Mouse (Mus musculus) limb, embryonic 14.5 days (tissue): ENCODE data around the gene Gsn. TPM values are rescaled to one million over a fixed set of nuclear protein-coding genes. Genes with fewer than 3 reads are reported as not detected.

Source experiments
- ATAC-seq: fragments of 200-750 bp; cut with Nextera tagmentation; 2 replicates; pipeline ENCODE4 v1.8.0; 2017; ENCODE audit warnings: low read depth, moderate number of reproducible peaks, moderate TSS enrichment; ENCODE audit not compliant: low FRiP score
- DNase-seq: peaks from one replicate; pipeline ENCODE4 v3.0.0-alpha.2; 2015; ENCODE audit warnings: low spot score
- H3K27ac ChIP-seq: fragments of 300-500 bp; sonication (generic); replicated peaks from 2 replicates; pipeline ENCODE4 v1.5.1; 2014; ENCODE audit warnings: low read depth, mild to moderate bottlenecking, low read length, moderate library complexity, mixed read lengths
- H3K27me3 ChIP-seq: fragments of 300-500 bp; sonication (generic); 2 replicates; pipeline ENCODE4 v1.6.1; 2014; ENCODE audit warnings: low read length, mixed read lengths; ENCODE audit not compliant: control insufficient read depth, insufficient read depth
- H3K36me3 ChIP-seq: fragments of 300-500 bp; sonication (generic); 2 replicates; pipeline ENCODE4 v1.6.1; 2014; ENCODE audit warnings: mild to moderate bottlenecking, low read length, moderate library complexity, mixed read lengths; ENCODE audit not compliant: control insufficient read depth, insufficient read depth
- H3K4me1 ChIP-seq: fragments of 300-500 bp; sonication (generic); 2 replicates; pipeline ENCODE4 v1.6.1; 2014; ENCODE audit warnings: antibody characterized with exemption, low read length, mixed read lengths; ENCODE audit not compliant: control insufficient read depth, insufficient read depth
- H3K4me2 ChIP-seq: fragments of 300-500 bp; sonication (generic); replicated peaks from 2 replicates; pipeline ENCODE4 v1.6.1; 2014; ENCODE audit warnings: low read depth, mild to moderate bottlenecking, low read length, moderate library complexity; ENCODE audit not compliant: severe bottlenecking
- H3K4me3 ChIP-seq: fragments of 300-500 bp; sonication (generic); replicated peaks from 2 replicates; pipeline ENCODE4 v1.5.1; 2014; ENCODE audit warnings: low read length
- H3K9ac ChIP-seq: fragments of 300-500 bp; sonication (generic); 2 replicates; pipeline ENCODE4 v1.6.1; 2014; ENCODE audit warnings: mild to moderate bottlenecking, low read depth, low read length, moderate library complexity; ENCODE audit not compliant: severe bottlenecking
- H3K9me3 ChIP-seq: fragments of 300-500 bp; sonication (generic); 2 replicates; pipeline ENCODE4 v1.6.1; 2016; ENCODE audit warnings: low read length; ENCODE audit not compliant: control insufficient read depth
- POLR2A ChIP-seq: fragments of 200-500 bp; IDR thresholded peaks from 2 replicates; pipeline ENCODE4 v1.8.0; 2012; ENCODE audit warnings: inconsistent platforms, mild to moderate bottlenecking, moderate library complexity, borderline replicate concordance; ENCODE audit not compliant: insufficient read depth, insufficient read length; ENCODE audit errors: extremely low read depth
- whole genome bisulfite sequencing: fragments of 180-500 bp; shearing (Covaris S2); extraction: QIAGEN DNeasy Blood & Tissue Kit; methylation state at CpG from one replicate; pipeline ENCODE4 v1.1.7; 2014; 5-methylcytosine and 5-hydroxymethylcytosine counted together
- polyA plus RNA-seq, 2 experiments: library from polyadenylated mRNA; depleted of rRNA in 1 of 2; stranded (reverse) in 1 of 2; unstranded in 1 of 2; fragments of >200 nt; fragmentation: Nextera tagmentation in 1 of 2; extraction: Ambion mirVana in 1 of 2; gene quantifications; 2 replicates each; pipeline versions ENCODE4 v1.2.1 to v1.2.3; 2012 to 2014

The Gsn gene
- polyA plus RNA-seq, 2 experiments: 160 to 214 TPM

DNA sequence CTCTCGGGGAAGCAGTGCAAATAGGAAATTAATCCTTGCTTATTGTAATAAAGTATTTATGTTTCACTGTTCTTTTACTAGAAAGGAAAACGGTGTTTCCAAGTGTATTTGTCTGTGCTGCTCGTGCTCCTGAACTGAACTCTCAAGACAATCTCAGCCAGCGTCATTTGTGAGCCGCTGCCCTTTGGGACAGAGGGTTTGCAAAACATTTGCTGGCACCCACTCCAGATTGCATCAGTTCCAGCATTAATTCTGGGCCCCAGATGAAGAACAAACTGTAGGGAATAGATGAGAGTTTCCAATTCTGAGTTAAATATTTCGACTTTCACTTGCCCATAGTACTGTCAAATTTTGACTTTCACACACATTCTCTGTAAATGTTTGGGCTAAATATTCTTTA is 82.5 kb downstream of the Gsn start:
- no peak overlapping the region for H3K27ac ChIP-seq
- H3K9me3 ChIP-seq: no peaks in the 10 kb centered on the region
- no peak overlapping the region for H3K4me3 ChIP-seq
- 76% methylated on average over 6 of the region's 6 CpGs for WGBS
- no peak for DNase-seq
- ATAC-seq: no peak
- no peak overlapping the region for H3K9ac ChIP-seq
- TF ChIP-seq POLR2A: no peak
- H3K4me2 ChIP-seq: no peak overlapping the region
- no peaks in the 10 kb centered on the region for H3K36me3 ChIP-seq
- no peaks in the 10 kb centered on the region for H3K27me3 ChIP-seq
- peaks cover 14% of the 10 kb centered on the region for H3K4me1 ChIP-seq

DNA sequence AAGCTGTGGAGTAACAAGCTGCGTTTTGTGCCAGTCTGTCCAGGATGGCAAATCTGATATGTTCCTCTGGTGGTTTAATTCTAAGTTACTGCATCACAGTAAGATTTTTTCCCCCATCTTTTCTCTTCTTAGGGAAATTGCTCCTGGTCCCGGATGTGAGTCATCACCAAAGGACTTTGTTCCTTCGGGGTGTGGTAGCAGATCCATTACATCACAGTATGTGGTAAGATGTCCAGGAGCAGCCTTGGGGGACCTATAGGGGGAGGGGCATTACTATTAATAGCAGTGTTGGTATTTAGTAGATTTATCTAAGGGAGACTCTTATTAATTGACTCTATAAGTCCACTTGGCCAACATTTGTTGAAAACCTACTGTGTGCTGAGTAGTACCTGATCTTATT is 86.4 kb downstream of the Gsn start:
- Histone ChIP-seq H3K27ac (no peak overlapping the region), H3K4me1 (0 out of 2 replicates have a peak, but pooled peaks cover under 1% of the 10 kb centered on the region), H3K4me3 (no peak overlapping the region), H3K9me3 (no peaks in the 10 kb centered on the region), H3K36me3 (no peaks in the 10 kb centered on the region), H3K9ac (no peak overlapping the region), H3K27me3 (no peaks in the 10 kb centered on the region), H3K4me2 (no peak overlapping the region)
- TF ChIP-seq POLR2A: no peak
- WGBS: 72% methylated on average over 3 of the region's 3 CpGs
- DNase-seq: no peak
- no peak for ATAC-seq

DNA sequence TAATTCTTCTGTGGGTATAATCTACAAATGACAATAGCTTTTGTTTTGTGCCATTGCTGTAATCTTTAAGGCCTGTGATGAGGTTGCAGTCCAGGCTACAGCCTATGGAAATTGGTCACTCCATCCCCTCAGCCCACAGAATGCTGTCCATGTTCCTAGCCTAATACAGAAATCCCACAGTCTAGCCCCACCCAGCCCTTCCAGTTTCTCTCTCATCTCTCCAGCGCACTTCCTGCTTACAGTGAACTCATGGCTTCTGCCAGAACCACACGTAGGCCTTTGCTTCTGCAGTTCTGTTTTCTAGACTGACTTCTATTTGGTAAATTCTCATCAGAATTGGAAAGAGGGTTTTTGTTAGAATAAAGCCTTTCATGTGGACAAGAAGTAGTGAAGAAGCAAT is 89.8 kb downstream of the Gsn start:
- Histone ChIP-seq H3K9me3 (no peaks in the 10 kb centered on the region), H3K27ac (no peak overlapping the region), H3K27me3 (no peaks in the 10 kb centered on the region), H3K4me2 (no peak overlapping the region), H3K4me3 (no peak overlapping the region), H3K4me1 (no peaks in the 10 kb centered on the region), H3K9ac (no peak overlapping the region), H3K36me3 (no peaks in the 10 kb centered on the region)
- ATAC-seq (no peak), DNase-seq (no peak)
- WGBS: 67% methylated on average over 2 of the region's 2 CpGs
- TF ChIP-seq POLR2A: no peak

DNA sequence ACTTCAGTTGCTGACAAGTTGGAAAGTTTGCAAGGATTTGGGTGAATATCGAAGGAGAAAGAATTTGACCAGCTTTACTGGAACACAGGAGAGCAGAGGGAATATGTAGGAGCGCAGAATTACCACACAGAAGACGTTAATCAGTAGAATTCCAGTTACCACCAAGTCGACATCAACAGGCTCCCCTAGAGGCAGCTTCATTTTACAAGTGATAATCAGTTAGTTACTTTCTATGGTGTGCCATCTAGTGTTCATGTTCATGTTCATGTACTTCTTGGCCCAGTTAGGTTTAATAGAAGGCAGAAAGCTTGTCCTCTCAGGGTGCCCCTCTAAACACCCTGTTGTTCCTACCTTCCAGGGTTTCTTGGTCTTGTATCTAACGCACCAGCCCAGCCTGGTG is 93.0 kb downstream of the Gsn start:
- no peak overlapping the region for H3K4me3 ChIP-seq
- WGBS: 48% methylated on average over 5 of the region's 5 CpGs

More for the DNA sequence above, 93.0 kb downstream of the Gsn start:
- DNase-seq (peak; percentile 72), ATAC-seq (no peak)
- Histone ChIP-seq H3K4me1 (no peaks in the 10 kb centered on the region), H3K9me3 (no peaks in the 10 kb centered on the region), H3K27ac (no peak overlapping the region), H3K27me3 (no peaks in the 10 kb centered on the region), H3K4me2 (no peak overlapping the region), H3K9ac (no peak overlapping the region), H3K36me3 (no peaks in the 10 kb centered on the region)
- TF ChIP-seq POLR2A: no peak

Other genes with a start within 250 kb of the Gsn start
- gene Hc, start 194.9 kb upstream of the Gsn start, polyA plus RNA-seq (2012; rRNA removed): 0.17 and 0.33 TPM in 2 replicates
- gene Hc, start 194.9 kb upstream of the Gsn start, polyA plus RNA-seq (2014; fragmentation: Nextera tagmentation; extraction: Ambion mirVana): 0.29 TPM in 1 of 2 replicates, not detected in the other
- 0.98 and 1.1 TPM in 2 replicates for gene AI182371, start 154.8 kb upstream of the Gsn start, polyA plus RNA-seq (2012; rRNA removed)
- not detected in 2 replicates for gene AI182371, start 154.8 kb upstream of the Gsn start, polyA plus RNA-seq (2014; fragmentation: Nextera tagmentation; extraction: Ambion mirVana)
- gene Cntrl, start 146.9 kb upstream of the Gsn start, polyA plus RNA-seq (2012; rRNA removed): 31.2 and 39.3 TPM in 2 replicates
- 18.8 and 24.8 TPM in 2 replicates for gene Cntrl, start 146.9 kb upstream of the Gsn start, polyA plus RNA-seq (2014; fragmentation: Nextera tagmentation; extraction: Ambion mirVana)
- 127 and 130 TPM in 2 replicates for gene Rab14, start 55.3 kb upstream of the Gsn start, polyA plus RNA-seq (2012; rRNA removed)
- gene Rab14, start 55.3 kb upstream of the Gsn start, polyA plus RNA-seq (2014; fragmentation: Nextera tagmentation; extraction: Ambion mirVana): 276 and 298 TPM in 2 replicates
- 14.0 and 15.1 TPM in 2 replicates for gene Stom, start 80.6 kb downstream of the Gsn start, polyA plus RNA-seq (2012; rRNA removed)
- gene Stom, start 80.6 kb downstream of the Gsn start, polyA plus RNA-seq (2014; fragmentation: Nextera tagmentation; extraction: Ambion mirVana): 19.1 and 23.8 TPM in 2 replicates
- not detected in 2 replicates for gene 4930568D16Rik, start 111.3 kb downstream of the Gsn start, polyA plus RNA-seq (2012; rRNA removed)
- not detected in 2 replicates for gene 4930568D16Rik, start 111.3 kb downstream of the Gsn start, polyA plus RNA-seq (2014; fragmentation: Nextera tagmentation; extraction: Ambion mirVana)
- not detected in 2 replicates for gene 4930402F06Rik, start 140.8 kb downstream of the Gsn start, polyA plus RNA-seq (2012; rRNA removed)
- not detected in 2 replicates for gene 4930402F06Rik, start 140.8 kb downstream of the Gsn start, polyA plus RNA-seq (2014; fragmentation: Nextera tagmentation; extraction: Ambion mirVana)
- gene Ggta1, start 206.9 kb downstream of the Gsn start, polyA plus RNA-seq (2012; rRNA removed): 27.4 TPM in 2 replicates
- gene Ggta1, start 206.9 kb downstream of the Gsn start, polyA plus RNA-seq (2014; fragmentation: Nextera tagmentation; extraction: Ambion mirVana): 29.2 and 36.1 TPM in 2 replicates